Mouse (Mus musculus) lung, adult 2 months (tissue): Measurements from ENCODE around the gene Pcx. TPM values are rescaled to one million over a fixed set of nuclear protein-coding genes. Genes with fewer than 3 reads are reported as not detected.

Source experiments
- DNase-seq: peaks from one replicate; pipeline ENCODE4 v3.0.0; 2022
- H3K4me1 ChIP-seq: fragments of 200-500 bp; 2 replicates; pipeline ENCODE4 v1.6.1; 2011; ENCODE audit warnings: low read length; ENCODE audit not compliant: control insufficient read depth, insufficient read depth
- H3K4me3 ChIP-seq: fragments of 200-500 bp; replicated peaks from 2 replicates; pipeline ENCODE3; 2011; ENCODE audit warnings: low read depth, mild to moderate bottlenecking, control low read depth, low read length; ENCODE audit errors: extremely low read depth
- CTCF ChIP-seq: fragments of 200-500 bp; IDR thresholded peaks from 2 replicates; pipeline ENCODE4 v1.5.1; 2011; ENCODE audit warnings: mild to moderate bottlenecking, low read length, control low read depth; ENCODE audit not compliant: insufficient read depth
- POLR2A ChIP-seq: fragments of 200-500 bp; IDR thresholded peaks from 2 replicates; pipeline ENCODE4 v1.6.1; 2011; ENCODE audit warnings: low read depth, mild to moderate bottlenecking, control low read depth, low read length, borderline replicate concordance; ENCODE audit errors: extremely low read depth
- WGBS: fragments of 180-500 bp; shearing (Covaris S2); methylation state at CpG from one replicate; pipeline ENCODE4 v1.1.7; 2018; 5-methylcytosine and 5-hydroxymethylcytosine counted together
- polyA plus RNA-seq: library from polyadenylated mRNA; depleted of rRNA; stranded (reverse); fragments of >200 nt; gene quantifications from 2 replicates; pipeline ENCODE4 v1.2.3, GENCODE M21; 2012

Gene Pcx
- polyA plus RNA-seq, 1 experiment, result 52.7 TPM

GRCm38 (mm10) chr19:4612181-4612961, 102.1 kb downstream of the Pcx start:
- no peak for TF ChIP-seq CTCF
- no peak for TF ChIP-seq POLR2A
- Histone ChIP-seq H3K4me3 (no peak overlapping the region), H3K4me1 (no peaks in the 10 kb centered on the region)
- no peak for DNase-seq
- 90% methylated on average over 19 of the region's 19 CpGs for WGBS

GRCm38 (mm10) chr19:4613464-4614304, 103.4 kb downstream of the Pcx start:
- H3K4me3 ChIP-seq, result no peak overlapping the region

GRCm38 (mm10) chr19:4614305-4615150, 104.3 kb downstream of the Pcx start:
- no peaks in the 10 kb centered on the region for H3K4me1 ChIP-seq
- H3K4me3 ChIP-seq, result peak overlapping the region; percentile 72
- TF ChIP-seq POLR2A (no peak), CTCF (no peak)
- peak; percentile 42 for DNase-seq
- WGBS, result 24% methylated on average over 40 of the region's 49 CpGs

More at GRCm38 (mm10) chr19:4613464-4614304, 103.4 kb downstream of the Pcx start:
- 89% methylated on average over 33 of the region's 33 CpGs for WGBS
- peak; percentile 8 for DNase-seq
- TF ChIP-seq POLR2A, result no peak
- no peak for TF ChIP-seq CTCF
- H3K4me1 ChIP-seq, result no peaks in the 10 kb centered on the region

GRCm38 (mm10) chr19:4615151-4616093, 105.2 kb downstream of the Pcx start, which contains the start of gene Lrfn4:
TSS of gene Lrfn4 (minus strand) at chr19:4615667.
- no peaks in the 10 kb centered on the region for H3K4me1 ChIP-seq
- TF ChIP-seq CTCF, result no peak
- TF ChIP-seq POLR2A, result peak; percentile 11; the same call in 1 of the 2 replicates
- under 1% methylated on average over 85 of the region's 87 CpGs for whole genome bisulfite sequencing
- DNase-seq, result peak; percentile 77
- peak within 1 kb of the TSS; percentile 72 for H3K4me3 ChIP-seq

- no peak for TF ChIP-seq POLR2A
- H3K4me3 ChIP-seq, result no peak overlapping the region
- no peaks in the 10 kb centered on the region for H3K4me1 ChIP-seq
- 35% methylated on average over 4 of the region's 4 CpGs for WGBS
- no peak for DNase-seq
Observed at GRCm38 (mm10) chr19:4616546-4616945, 106.3 kb downstream of the Pcx start.

GRCm38 (mm10) chr19:4618183-4618582, 107.9 kb downstream of the Pcx start:
- WGBS, result 38% methylated on average over 18 of the region's 18 CpGs
- Histone ChIP-seq H3K4me1 (no peaks in the 10 kb centered on the region), H3K4me3 (no peak overlapping the region)
- TF ChIP-seq POLR2A (no peak), CTCF (0 out of 2 replicates have a peak, but pooled peaks have one; percentile 1)
- DNase-seq, result peak; percentile 14

- 80% methylated on average over 10 of the region's 10 CpGs for WGBS
- DNase-seq, result no peak
- Histone ChIP-seq H3K4me3 (no peak overlapping the region), H3K4me1 (no peaks in the 10 kb centered on the region)
- TF ChIP-seq CTCF (no peak), POLR2A (no peak)
Observed at GRCm38 (mm10) chr19:4619461-4619860, 109.2 kb downstream of the Pcx start.

GRCm38 (mm10) chr19:4620721-4621120, 110.4 kb downstream of the Pcx start:
- no peak overlapping the region for H3K4me3 ChIP-seq
- no peak for DNase-seq
- H3K4me1 ChIP-seq, result no peaks in the 10 kb centered on the region; the same call in 1 of the 2 replicates
- 87% methylated on average over 7 of the region's 7 CpGs for whole genome bisulfite sequencing
- no peak for TF ChIP-seq CTCF
- no peak for TF ChIP-seq POLR2A
